Mouse (Mus musculus) spleen, adult 2 months (tissue): ENCODE data around the gene Add3.

Experiments
- CTCF ChIP-seq: fragments of 200-500 bp; IDR thresholded peaks from 2 replicates; pipeline ENCODE4 v1.5.1; 2011; ENCODE audit warnings: mild to moderate bottlenecking, inconsistent platforms; ENCODE audit not compliant: insufficient read depth, insufficient read length, insufficient replicate concordance; ENCODE audit errors: extremely low read depth
- POLR2A ChIP-seq: fragments of 200-500 bp; IDR thresholded peaks from 2 replicates; pipeline ENCODE4 v1.6.1; 2011; ENCODE audit warnings: low read depth, low read length, inconsistent platforms

GRCm38 (mm10) chr19:53263859-53264733, 123.9 kb downstream of the Add3 start:
- TF ChIP-seq POLR2A = no peak
- TF ChIP-seq CTCF = no peak
